Mouse (Mus musculus) spleen, postnatal 36 days (tissue): ENCODE data around the gene Rplp0.

Source experiments
- DNase-seq, 2 experiments: peaks; one replicate each; pipeline ENCODE4 v3.0.0; 2022; ENCODE audit warnings: low spot score in 2 of 2, mixed read lengths in 1 of 2

Rplp0 gene

DNA sequence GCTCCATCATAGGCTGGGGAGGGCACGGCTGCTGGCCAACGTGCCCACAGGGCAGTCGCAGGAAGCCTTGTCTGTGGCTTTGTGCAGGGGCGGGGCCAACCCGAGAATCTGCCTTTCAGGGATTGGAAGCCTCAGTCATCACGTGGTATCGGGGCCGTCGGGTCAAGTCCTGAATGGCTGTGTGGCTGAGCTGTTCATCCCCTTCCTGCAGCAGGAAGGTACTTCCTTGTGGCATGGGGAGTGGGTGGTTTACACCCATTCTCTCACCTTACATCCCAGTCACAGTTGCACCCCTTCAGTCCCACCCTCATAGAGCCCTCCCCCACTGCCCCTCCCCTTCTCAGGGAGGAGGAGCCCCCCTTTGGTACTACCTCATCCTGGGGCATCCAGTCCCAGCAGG lies 22.4 kb downstream of the Rplp0 start:
- no peak for DNase-seq

DNA sequence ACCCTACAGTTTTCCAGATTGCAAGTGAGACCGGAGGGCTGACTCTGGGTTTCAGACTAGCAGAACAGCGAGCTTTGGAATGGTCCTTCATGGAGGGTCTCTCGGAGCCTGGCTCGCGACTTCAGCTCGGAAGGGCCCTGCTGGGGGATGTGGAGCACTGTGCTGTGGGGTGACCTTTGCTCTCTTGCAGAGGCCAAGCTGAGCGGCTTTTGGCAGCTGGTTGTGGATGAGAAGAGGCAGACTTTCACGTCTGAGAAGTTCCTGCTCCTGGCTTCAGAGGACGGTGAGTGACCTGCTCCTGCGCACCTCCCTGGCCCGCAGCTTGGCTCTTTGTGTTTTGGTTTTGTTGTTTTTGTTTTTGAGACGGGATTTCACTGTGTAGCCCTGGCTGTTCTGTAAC lies 26.3 kb downstream of the Rplp0 start:
- DNase-seq: no peak

DNA sequence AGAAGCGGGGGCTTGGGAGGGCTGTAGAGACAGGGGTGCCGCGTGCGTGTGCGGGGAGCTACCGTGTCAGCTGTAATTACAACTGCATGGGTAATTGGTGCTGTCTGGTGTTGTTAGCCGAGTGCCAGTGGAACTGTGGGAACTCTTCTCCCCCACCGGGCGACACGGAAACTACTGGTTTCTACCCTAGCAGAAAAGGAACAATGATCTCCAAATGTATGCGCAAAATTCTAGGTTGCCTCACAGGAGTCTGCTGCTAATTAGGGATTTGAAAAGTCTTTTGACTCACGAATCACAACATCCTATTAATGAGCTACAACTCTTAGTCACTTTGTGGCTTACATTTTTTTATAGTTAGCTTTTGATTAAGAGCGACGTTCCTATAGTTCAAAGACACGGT lies 26.9 kb downstream of the Rplp0 start:
- DNase-seq: no peak

DNA sequence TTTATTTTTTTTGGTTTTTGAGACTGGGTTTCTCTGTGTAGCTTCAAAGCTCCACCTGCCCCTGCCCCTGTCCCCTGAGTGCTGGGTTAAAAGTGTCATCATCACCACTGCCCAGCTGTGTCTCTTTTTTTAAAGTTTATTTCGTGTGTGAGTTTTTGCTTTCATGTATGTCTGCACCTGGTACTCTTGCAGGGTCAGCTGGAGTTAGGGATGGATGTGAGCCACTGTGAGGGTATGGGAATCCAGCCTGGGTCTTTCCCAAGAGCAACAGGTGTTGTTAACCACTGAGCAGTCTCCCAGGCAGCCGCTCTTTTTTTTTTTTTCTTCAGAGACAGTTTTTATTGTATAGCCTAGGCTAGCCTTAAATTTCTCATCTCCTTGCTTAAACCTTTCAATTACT lies 27.5 kb downstream of the Rplp0 start:
- DNase-seq: no peak

GRCm38 (mm10) chr5:115591028-115591427 lies 31.8 kb downstream of the Rplp0 start:
- no peak for DNase-seq

- no peak for DNase-seq
Observed at GRCm38 (mm10) chr5:115591506-115591905, 32.2 kb downstream of the Rplp0 start.

DNA sequence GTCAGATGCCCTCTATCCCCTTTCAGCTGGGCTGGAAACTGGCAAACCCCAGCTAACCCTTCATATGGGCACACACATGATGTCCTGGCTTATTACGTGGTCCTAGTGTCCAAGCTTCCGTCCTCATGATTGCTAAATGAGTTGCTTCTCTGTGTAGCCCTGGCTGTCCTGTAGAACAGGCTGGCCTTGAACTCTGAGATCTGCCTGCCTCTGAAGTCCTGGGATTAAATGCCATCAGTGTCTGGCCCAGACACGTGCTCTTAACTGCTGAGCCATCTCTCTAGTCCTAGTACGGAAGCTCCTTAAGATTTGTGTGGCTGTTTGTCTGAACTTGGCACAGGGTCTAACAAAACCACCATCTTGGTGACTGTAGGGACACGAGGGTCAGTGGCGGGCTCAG lies 44.3 kb downstream of the Rplp0 start:
- DNase-seq: no peak

GRCm38 (mm10) chr5:115611566-115611965 lies 52.3 kb downstream of the Rplp0 start:
- no peak for DNase-seq
